Mouse (Mus musculus) stomach, postnatal 0 days (tissue): ENCODE measurements around the gene Ifngr2.

Experiments used
- CTCF ChIP-seq: IDR thresholded peaks from 2 replicates; pipeline ENCODE4 v1.5.1; 2016; ENCODE audit warnings: antibody characterized with exemption, low read depth, mild to moderate bottlenecking, moderate library complexity
- EP300 ChIP-seq: optimal IDR thresholded peaks from 2 replicates; pipeline ENCODE3; 2016; ENCODE audit warnings: antibody characterized with exemption

DNA sequence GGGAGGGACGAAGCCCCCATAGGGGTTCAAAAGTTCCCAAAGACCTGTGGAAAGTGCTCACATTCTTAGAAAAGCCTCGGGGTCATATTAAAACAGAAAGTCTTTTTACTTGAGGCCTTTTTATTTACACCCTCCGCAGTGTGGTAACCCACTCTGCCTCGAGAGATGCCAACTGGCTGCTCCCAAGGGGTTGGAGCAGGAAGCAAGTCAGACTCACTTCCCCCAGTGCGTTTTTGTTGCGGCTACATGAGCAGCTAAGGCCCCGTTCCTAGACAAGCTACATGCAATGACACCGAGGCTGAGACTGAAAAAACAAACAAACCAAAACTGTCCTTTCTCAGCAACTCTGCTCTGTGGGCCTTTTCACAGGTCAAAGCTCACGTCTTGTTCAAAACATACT is 8.4 kb upstream of the Ifngr2 start:
- no peak for TF ChIP-seq CTCF
- TF ChIP-seq EP300: no peak
